Mouse (Mus musculus) lung, postnatal 0 days (tissue): ENCODE results near the gene Fndc3b. TPM values are rescaled to one million over a fixed set of nuclear protein-coding genes. Genes with fewer than 3 reads are reported as not detected.

Experiments used
- ATAC-seq: fragments of 200-750 bp; cut with Nextera tagmentation; 2 replicates; pipeline ENCODE4 v1.8.0; 2017; ENCODE audit warnings: moderate library complexity
- DNase-seq: peaks from one replicate; pipeline ENCODE4 v3.0.0-alpha.2; 2016; ENCODE audit warnings: low spot score
- H3K27ac ChIP-seq: fragments of 300-500 bp; sonication (generic); 2 replicates; pipeline ENCODE4 v1.5.1; 2014; ENCODE audit warnings: antibody characterized with exemption, mild to moderate bottlenecking, low read length, mixed read lengths
- H3K27me3 ChIP-seq: fragments of 300-500 bp; sonication (generic); replicated peaks from 2 replicates; pipeline ENCODE4 v1.6.1; 2014; ENCODE audit warnings: low read length, mixed read lengths; ENCODE audit not compliant: insufficient read depth
- H3K36me3 ChIP-seq: fragments of 300-500 bp; sonication (generic); 2 replicates; pipeline ENCODE4 v1.6.1; 2014; ENCODE audit warnings: low read length, mixed read lengths; ENCODE audit not compliant: insufficient read depth
- H3K4me1 ChIP-seq: fragments of 300-500 bp; sonication (generic); 2 replicates; pipeline ENCODE4 v1.6.1; 2014; ENCODE audit warnings: antibody characterized with exemption, low read depth, low read length, mixed read lengths; ENCODE audit not compliant: insufficient read depth
- H3K4me2 ChIP-seq: fragments of 300-500 bp; sonication (generic); replicated peaks from 2 replicates; pipeline ENCODE4 v1.6.1; 2014; ENCODE audit warnings: low read depth, mild to moderate bottlenecking, low read length, moderate library complexity, mixed read lengths
- H3K4me3 ChIP-seq: fragments of 300-500 bp; sonication (generic); 2 replicates; pipeline ENCODE4 v1.5.1; 2014; ENCODE audit warnings: low read depth, low read length
- H3K9ac ChIP-seq: fragments of 300-500 bp; sonication (generic); replicated peaks from 2 replicates; pipeline ENCODE4 v1.6.1; 2014; ENCODE audit warnings: low read depth, mild to moderate bottlenecking
- H3K9me3 ChIP-seq: fragments of 300-500 bp; sonication (generic); 2 replicates; pipeline ENCODE4 v1.6.1; 2016; ENCODE audit warnings: low read length, mixed read lengths
- CTCF ChIP-seq: IDR thresholded peaks from 2 replicates; pipeline ENCODE4 v1.5.1; 2016; ENCODE audit warnings: antibody characterized with exemption, mild to moderate bottlenecking
- EP300 ChIP-seq: IDR thresholded peaks from 2 replicates; pipeline ENCODE4 v1.6.1; 2016; ENCODE audit warnings: antibody characterized with exemption, mild to moderate bottlenecking, control low read depth
- WGBS: fragments of 180-500 bp; shearing (Covaris S2); extraction: QIAGEN DNeasy Blood & Tissue Kit; methylation state at CpG from one replicate; pipeline ENCODE4 v1.1.7; 2014; 5-methylcytosine and 5-hydroxymethylcytosine counted together
- polyA plus RNA-seq: library from polyadenylated mRNA; unstranded; fragments of >200 nt; fragmentation: Nextera tagmentation; extraction: Ambion mirVana; gene quantifications from 2 replicates; pipeline ENCODE4 v1.2.1, GENCODE M21; 2015

Gene Fndc3b
- polyA plus RNA-seq, 1 experiment from 2014 or later: 28.5 TPM

GRCm38 (mm10) chr3:27744754-27745153, 33.6 kb upstream of the Fndc3b start:
- Histone ChIP-seq H3K4me1 (no peaks in the 10 kb centered on the region), H3K27me3 (no peaks in the 10 kb centered on the region), H3K27ac (no peak overlapping the region), H3K36me3 (no peaks in the 10 kb centered on the region), H3K9me3 (no peaks in the 10 kb centered on the region), H3K9ac (no peak overlapping the region), H3K4me2 (no peak overlapping the region), H3K4me3 (no peak overlapping the region)
- 46% methylated on average over 7 of the region's 7 CpGs for WGBS
- TF ChIP-seq EP300 (no peak), CTCF (no peak)
- no peak for ATAC-seq
- no peak for DNase-seq

- ATAC-seq: peak; percentile 82
- Histone ChIP-seq H3K4me3 (no peak overlapping the region), H3K27me3 (no peaks in the 10 kb centered on the region), H3K36me3 (no peaks in the 10 kb centered on the region), H3K4me2 (no peak overlapping the region), H3K4me1 (no peaks in the 10 kb centered on the region), H3K9me3 (no peaks in the 10 kb centered on the region), H3K9ac (no peak overlapping the region), H3K27ac (no peak overlapping the region)
- peak; percentile 91 for DNase-seq
- WGBS: 43% methylated on average over 9 of the region's 9 CpGs
- TF ChIP-seq EP300 (peak; percentile 62), CTCF (no peak)
Observed at GRCm38 (mm10) chr3:27743271-27744145, 32.4 kb upstream of the Fndc3b start.

- no peaks in the 10 kb centered on the region for H3K36me3 ChIP-seq
- no peak overlapping the region for H3K4me3 ChIP-seq
- H3K4me1 ChIP-seq: no peaks in the 10 kb centered on the region
- no peaks in the 10 kb centered on the region for H3K27me3 ChIP-seq
- TF ChIP-seq EP300: no peak
- no peak for TF ChIP-seq CTCF
- no peaks in the 10 kb centered on the region for H3K9me3 ChIP-seq
- no peak overlapping the region for H3K9ac ChIP-seq
- ATAC-seq (no peak), DNase-seq (peak; percentile 69)
- H3K27ac ChIP-seq: no peak overlapping the region
- H3K4me2 ChIP-seq: no peak overlapping the region
- 63% methylated on average over 2 of the region's 2 CpGs for WGBS
Observed at GRCm38 (mm10) chr3:27742124-27742523, 31.0 kb upstream of the Fndc3b start.

GRCm38 (mm10) chr3:27740136-27740535, 29.0 kb upstream of the Fndc3b start:
- H3K4me3 ChIP-seq: no peak overlapping the region
- no peaks in the 10 kb centered on the region for H3K9me3 ChIP-seq
- DNase-seq (no peak), ATAC-seq (no peak)
- H3K4me2 ChIP-seq: no peak overlapping the region
- 82% methylated on average over 7 of the region's 7 CpGs for WGBS
- no peaks in the 10 kb centered on the region for H3K36me3 ChIP-seq
- no peaks in the 10 kb centered on the region for H3K27me3 ChIP-seq
- no peaks in the 10 kb centered on the region for H3K4me1 ChIP-seq
- TF ChIP-seq CTCF (no peak), EP300 (no peak)
- no peak overlapping the region for H3K27ac ChIP-seq
- H3K9ac ChIP-seq: no peak overlapping the region

- Histone ChIP-seq H3K9me3 (no peaks in the 10 kb centered on the region), H3K27me3 (no peaks in the 10 kb centered on the region), H3K4me2 (0 out of 2 replicates have a peak overlapping the region, but pooled peaks have one; percentile 23), H3K27ac (no peak overlapping the region), H3K4me1 (no peaks in the 10 kb centered on the region), H3K9ac (no peak overlapping the region), H3K36me3 (no peaks in the 10 kb centered on the region), H3K4me3 (no peak overlapping the region)
- peak; percentile 17 for DNase-seq
- WGBS: 30% methylated on average over 9 of the region's 9 CpGs
- TF ChIP-seq CTCF: no peak
- TF ChIP-seq EP300: no peak
- 0 out of 2 replicates have a peak, but pooled peaks have one; percentile 21 for ATAC-seq
Observed at GRCm38 (mm10) chr3:27736180-27736579, 25.1 kb upstream of the Fndc3b start.

GRCm38 (mm10) chr3:27735113-27735512, 24.0 kb upstream of the Fndc3b start:
- Histone ChIP-seq H3K9ac (no peak overlapping the region), H3K27ac (no peak overlapping the region), H3K4me1 (no peaks in the 10 kb centered on the region), H3K36me3 (no peaks in the 10 kb centered on the region), H3K4me2 (no peak overlapping the region), H3K9me3 (no peaks in the 10 kb centered on the region), H3K4me3 (no peak overlapping the region), H3K27me3 (no peaks in the 10 kb centered on the region)
- no peak for TF ChIP-seq EP300
- no peak for DNase-seq
- no peak for ATAC-seq
- 67% methylated on average over 5 of the region's 5 CpGs for WGBS
